Comparison of ENCODE assay signal across 25 mouse cellular contexts in genomic region chr16:24861374-24861773, GRCm38 (mm10).
A peak's percentile ranks its signal among the peaks of the same experiment; 100 is the strongest.
DNase-seq lines count a peak whose midpoint lies in the region; ATAC-seq and TF ChIP-seq lines count a peak whose summit lies in the region.
"Had no signal": no experiment of that assay in that cellular context is flagged by ENCODE, and none has a peak within 500 bp of the region (broad histone marks: within the 10 kb centered on the region; RNA-seq: fewer than 3 reads in every experiment).

No protein-coding gene starts in this region.

- no peak overlapping the region for H3K4me2 ChIP-seq in limb, embryonic 11.5 days (ENCODE audit: low read depth, severe bottlenecking)
- H3K4me2 ChIP-seq in limb, embryonic 14.5 days (replicated peaks; ENCODE audit: low read depth, low read length, severe bottlenecking): no peak overlapping the region
- no peak overlapping the region for H3K4me2 ChIP-seq in liver, embryonic 11.5 days
- H3K4me2 ChIP-seq: forebrain, embryonic 13.5 days; heart, embryonic 11.5 days; hindbrain, embryonic 12.5 days; hindbrain, embryonic 15.5 days had no signal

- no peak overlapping the region for H3K27ac ChIP-seq in limb, embryonic 11.5 days (replicated peaks; ENCODE audit: low read depth, low read length)
- no peak overlapping the region for H3K27ac ChIP-seq in limb, embryonic 10.5 days
- no peak overlapping the region for H3K27ac ChIP-seq in limb, embryonic 14.5 days (replicated peaks; ENCODE audit: low read depth, low read length)
- no peak overlapping the region for H3K27ac ChIP-seq in liver, embryonic 11.5 days (ENCODE audit: low read depth, low read length)
- H3K27ac ChIP-seq: forebrain, embryonic 10.5 days; forebrain, embryonic 13.5 days; gastrocnemius, adult 2 months; hindbrain, embryonic 12.5 days; hindbrain, embryonic 15.5 days had no signal

- H3K36me3 ChIP-seq in limb, embryonic 11.5 days (ENCODE audit: control insufficient read depth, insufficient read depth, low read length): no peaks in the 10 kb centered on the region
- no peaks in the 10 kb centered on the region for H3K36me3 ChIP-seq in limb, embryonic 10.5 days
- H3K36me3 ChIP-seq in limb, embryonic 14.5 days (ENCODE audit: control insufficient read depth, insufficient read depth, low read length): no peaks in the 10 kb centered on the region
- H3K36me3 ChIP-seq in liver, embryonic 11.5 days (ENCODE audit: control insufficient read depth, insufficient read depth, low read length): no peaks in the 10 kb centered on the region
- H3K36me3 ChIP-seq: forebrain, embryonic 10.5 days; hindbrain, embryonic 12.5 days; hindbrain, embryonic 15.5 days had no signal

- no peak overlapping the region for H3K4me3 ChIP-seq in limb, embryonic 11.5 days (ENCODE audit: low read depth, low read length)
- H3K4me3 ChIP-seq in limb, embryonic 10.5 days: no peak overlapping the region
- no peak overlapping the region for H3K4me3 ChIP-seq in limb, embryonic 14.5 days (replicated peaks; ENCODE audit: low read length)
- H3K4me3 ChIP-seq in liver, embryonic 11.5 days (ENCODE audit: low read depth, low read length): no peak overlapping the region
- H3K4me3 ChIP-seq: forebrain, embryonic 10.5 days; forebrain, embryonic 13.5 days; gastrocnemius, adult 2 months; hindbrain, embryonic 12.5 days; hindbrain, embryonic 15.5 days had no signal

- peak; percentile 23 for DNase-seq in limb, embryonic 11.5 days (ENCODE audit: low spot score)
- no peak for DNase-seq in limb, embryonic 10.5 days (ENCODE audit: low spot score)
- DNase-seq in limb, embryonic 14.5 days (ENCODE audit: low spot score): peak; percentile 13
- DNase-seq in urinary bladder, adult 18-20 months (ENCODE audit: low spot score in 2 of 2): no peak
- no peak for DNase-seq in liver, embryonic 11.5 days (ENCODE audit: low spot score)
- DNase-seq: adrenal gland, adult 2 months; adrenal gland, postnatal 14 days; cerebellum, adult 11 months; cerebellum, adult 2 months; cerebellum, postnatal 10 days; cerebellum, postnatal 36 days; forebrain, postnatal 0 days; gastrocnemius, adult 2 months; gastrocnemius, postnatal 14 days; heart, adult 11 months had no signal

- no peaks in the 10 kb centered on the region for H3K27me3 ChIP-seq in limb, embryonic 11.5 days (ENCODE audit: control insufficient read depth, insufficient read depth, low read length)
- no peaks in the 10 kb centered on the region for H3K27me3 ChIP-seq in limb, embryonic 10.5 days (ENCODE audit: low read depth, poor library complexity, severe bottlenecking)
- no peaks in the 10 kb centered on the region for H3K27me3 ChIP-seq in limb, embryonic 14.5 days (ENCODE audit: control insufficient read depth, insufficient read depth, low read length)
- no peaks in the 10 kb centered on the region for H3K27me3 ChIP-seq in liver, embryonic 11.5 days (replicated peaks; ENCODE audit: control insufficient read depth, insufficient read depth, low read length)
- H3K27me3 ChIP-seq: forebrain, embryonic 13.5 days; hindbrain, embryonic 12.5 days; hindbrain, embryonic 15.5 days; Patski had no signal

- H3K4me1 ChIP-seq in limb, embryonic 11.5 days (ENCODE audit: control insufficient read depth, insufficient read depth, low read length): no peaks in the 10 kb centered on the region
- H3K4me1 ChIP-seq in limb, embryonic 10.5 days: peaks cover 4% of the 10 kb centered on the region; the same call in 1 of the 2 replicates
- no peaks in the 10 kb centered on the region for H3K4me1 ChIP-seq in limb, embryonic 14.5 days (ENCODE audit: control insufficient read depth, insufficient read depth, low read length)
- H3K4me1 ChIP-seq in liver, embryonic 11.5 days (replicated peaks; ENCODE audit: control insufficient read depth, insufficient read depth, low read length): no peaks in the 10 kb centered on the region
- H3K4me1 ChIP-seq: forebrain, embryonic 13.5 days; hindbrain, embryonic 12.5 days; hindbrain, embryonic 15.5 days had no signal

- no peak for ATAC-seq in limb, embryonic 11.5 days (ENCODE audit: insufficient number of reproducible peaks, low FRiP score, low TSS enrichment, low read depth)
- peak; percentile 28 for ATAC-seq in CD4-positive, CD25-positive, alpha-beta regulatory T cell, adult 4 months
- peak; percentile 21 for ATAC-seq in activated CD4-positive, CD25-positive, alpha-beta regulatory T cell, adult 4 months
- no peak for ATAC-seq in limb, embryonic 14.5 days (ENCODE audit: low FRiP score, low read depth)
- ATAC-seq in megakaryocyte-erythroid progenitor cell, adult 5-6 weeks (replicated peaks; ENCODE audit: low FRiP score, low TSS enrichment, poor library complexity, severe bottlenecking): no peak
- no peak for ATAC-seq in liver, embryonic 11.5 days (replicated peaks; ENCODE audit: low FRiP score)
- ATAC-seq: forebrain, embryonic 13.5 days; forebrain, postnatal 0 days; intestine, embryonic 16.5 days; Patski had no signal

- 61% methylated on average over 5 of the region's 5 CpGs for WGBS in limb, embryonic 11.5 days
- 81% methylated on average over 5 of the region's 5 CpGs for WGBS in limb, embryonic 10.5 days
- WGBS in limb, embryonic 14.5 days: 43% methylated on average over 5 of the region's 5 CpGs
- 87% methylated on average over 5 of the region's 5 CpGs for whole genome bisulfite sequencing in liver, embryonic 11.5 days

- H3K9ac ChIP-seq in limb, embryonic 11.5 days (ENCODE audit: low read length): no peak overlapping the region
- no peak overlapping the region for H3K9ac ChIP-seq in limb, embryonic 14.5 days (ENCODE audit: low read depth, low read length, severe bottlenecking)
- H3K9ac ChIP-seq in liver, embryonic 11.5 days (ENCODE audit: low read depth, low read length): no peak overlapping the region
- H3K9ac ChIP-seq: forebrain, embryonic 13.5 days; forebrain, postnatal 0 days; hindbrain, embryonic 12.5 days; hindbrain, embryonic 15.5 days had no signal

- TF ChIP-seq POLR2A in limb, embryonic 14.5 days (IDR thresholded peaks at IDR 0.05; ENCODE audit: borderline replicate concordance, extremely low read depth, insufficient read depth, insufficient read length): no peak

- H3K9me3 ChIP-seq in limb, embryonic 11.5 days (ENCODE audit: control insufficient read depth, low read length): no peaks in the 10 kb centered on the region
- no peaks in the 10 kb centered on the region for H3K9me3 ChIP-seq in limb, embryonic 10.5 days (replicated peaks)
- H3K9me3 ChIP-seq in limb, embryonic 14.5 days (ENCODE audit: control insufficient read depth, low read length): no peaks in the 10 kb centered on the region
- H3K9me3 ChIP-seq in liver, embryonic 11.5 days (ENCODE audit: control insufficient read depth, low read length): no peaks in the 10 kb centered on the region
- H3K9me3 ChIP-seq: forebrain, embryonic 10.5 days; forebrain, embryonic 13.5 days; hindbrain, embryonic 12.5 days; hindbrain, embryonic 15.5 days had no signal

Comparison
In these comparisons a context has a peak if more than half of its experiments do, and no peak if none do; other contexts are left out.
1. DNase-seq: peak in limb, embryonic 11.5 days (single experiment) and limb, embryonic 14.5 days (single experiment); none in limb, embryonic 10.5 days (single experiment), urinary bladder, adult 18-20 months (0 of 2) and liver, embryonic 11.5 days (single experiment).
2. ATAC-seq: peak in CD4-positive, CD25-positive, alpha-beta regulatory T cell, adult 4 months (single experiment) and activated CD4-positive, CD25-positive, alpha-beta regulatory T cell, adult 4 months (single experiment); none in limb, embryonic 11.5 days (single experiment), limb, embryonic 14.5 days (single experiment), megakaryocyte-erythroid progenitor cell, adult 5-6 weeks (single experiment) and liver, embryonic 11.5 days (single experiment).